Mouse (Mus musculus) erythroblast, embryonic 14.5 days (primary cell): ENCODE measurements around the gene Azin2. TPM values are rescaled to one million over a fixed set of nuclear protein-coding genes. Genes with fewer than 3 reads are reported as not detected.
A peak's percentile ranks its signal among the peaks of the same experiment; 100 is the strongest.

ENCODE experiments used
- H3K27me3 ChIP-seq: 2 replicates; pipeline ENCODE4 v1.6.1; 2012; ENCODE audit warnings: inconsistent platforms; ENCODE audit not compliant: control insufficient read depth
- H3K36me3 ChIP-seq: 2 replicates; pipeline ENCODE4 v1.6.1; 2012; ENCODE audit warnings: mild to moderate bottlenecking, inconsistent platforms; ENCODE audit not compliant: control insufficient read depth
- H3K4me1 ChIP-seq: 2 replicates; pipeline ENCODE4 v1.6.1; 2012; ENCODE audit warnings: inconsistent platforms; ENCODE audit not compliant: control insufficient read depth
- H3K4me3 ChIP-seq: replicated peaks from 2 replicates; pipeline ENCODE3; 2012; ENCODE audit warnings: moderate library complexity, mild to moderate bottlenecking, inconsistent platforms
- H3K9me3 ChIP-seq: 2 replicates; pipeline ENCODE4 v1.6.1; 2012; ENCODE audit warnings: low read length, inconsistent platforms, mixed read lengths; ENCODE audit not compliant: control insufficient read depth
- GATA1 ChIP-seq: IDR thresholded peaks from 2 replicates; pipeline ENCODE4 v1.6.1; 2012; ENCODE audit warnings: low read length, inconsistent platforms, mixed read lengths
- TAL1 ChIP-seq: IDR thresholded peaks from 3 replicates; pipeline ENCODE4 v1.6.1; 2012; ENCODE audit warnings: low read length, inconsistent platforms, mixed read lengths
- polyA plus RNA-seq: library from polyadenylated mRNA; stranded (reverse); fragments of >175 nt; gene quantifications from 2 replicates; pipeline ENCODE4 v1.2.3, GENCODE M21; 2012

Azin2 gene
- polyA plus RNA-seq, 1 experiment, result not detected

- no peaks in the 10 kb centered on the region for H3K9me3 ChIP-seq
- H3K36me3 ChIP-seq, result no peaks in the 10 kb centered on the region
- peaks cover 20% of the 10 kb centered on the region for H3K27me3 ChIP-seq
- TF ChIP-seq GATA1 (no peak), TAL1 (no peak)
- H3K4me1 ChIP-seq, result peaks cover 2% of the 10 kb centered on the region
- H3K4me3 ChIP-seq, result no peak overlapping the region
Measured at GRCm38 (mm10) chr4:128969607-128970416, 7.6 kb upstream of the Azin2 start.

DNA sequence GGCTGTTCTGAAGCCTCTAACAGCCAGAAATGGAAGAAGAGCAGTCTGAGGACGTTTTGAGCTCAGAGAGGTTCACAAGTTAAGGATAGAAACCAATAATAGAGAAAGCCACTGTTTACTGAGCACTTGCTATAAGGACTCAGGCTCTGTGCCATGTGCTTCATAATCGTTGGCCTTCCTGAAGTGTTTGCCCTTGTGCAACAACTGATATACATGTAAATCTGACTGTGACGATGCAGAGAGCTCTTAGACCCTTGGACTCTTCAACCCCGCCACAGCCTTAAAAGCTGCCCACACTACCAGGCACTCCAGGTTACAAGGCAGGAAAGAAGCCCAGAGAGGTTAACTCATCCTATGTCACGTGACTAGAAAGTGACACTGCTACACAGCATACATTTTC is 6.8 kb upstream of the Azin2 start:
- no peaks in the 10 kb centered on the region for H3K9me3 ChIP-seq
- H3K4me1 ChIP-seq, result no peaks in the 10 kb centered on the region
- H3K27me3 ChIP-seq, result peaks cover 27% of the 10 kb centered on the region
- H3K4me3 ChIP-seq, result no peak overlapping the region
- no peaks in the 10 kb centered on the region for H3K36me3 ChIP-seq
- TF ChIP-seq GATA1 (no peak), TAL1 (no peak)

DNA sequence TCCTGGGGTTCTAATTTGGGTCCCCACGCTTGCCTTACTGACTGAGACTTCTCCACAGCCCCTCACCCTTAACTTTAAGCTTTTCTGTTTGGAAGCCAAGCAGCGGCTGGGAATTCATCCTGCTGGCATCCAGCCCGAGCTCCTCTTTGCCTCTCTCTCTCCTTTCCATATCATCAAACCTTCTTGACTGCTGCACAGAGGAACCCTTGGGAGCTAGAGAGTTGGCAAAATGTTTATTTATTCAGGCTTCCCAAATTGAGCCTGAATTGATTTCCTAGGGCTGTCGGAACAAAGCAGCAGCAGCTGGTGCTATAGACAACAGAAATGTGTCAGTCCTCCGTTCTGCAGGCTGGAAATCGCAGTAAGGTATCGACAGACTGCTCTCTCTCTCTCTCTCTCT is 4.5 kb upstream of the Azin2 start:
- TF ChIP-seq GATA1 (no peak), TAL1 (no peak)
- Histone ChIP-seq H3K27me3 (peaks cover 51% of the 10 kb centered on the region), H3K4me1 (peaks cover 12% of the 10 kb centered on the region), H3K36me3 (no peaks in the 10 kb centered on the region), H3K4me3 (no peak overlapping the region), H3K9me3 (peaks cover 2% of the 10 kb centered on the region; the same call in 1 of the 2 replicates)

- TF ChIP-seq GATA1, result no peak
- no peak for TF ChIP-seq TAL1
- no peak overlapping the region for H3K4me3 ChIP-seq
- peaks cover 5% of the 10 kb centered on the region; the same call in 1 of the 2 replicates for H3K9me3 ChIP-seq
- H3K36me3 ChIP-seq, result no peaks in the 10 kb centered on the region
- H3K27me3 ChIP-seq, result peaks cover 80% of the 10 kb centered on the region
- peaks cover 12% of the 10 kb centered on the region for H3K4me1 ChIP-seq
Measured at GRCm38 (mm10) chr4:128962926-128963290, 666 bp upstream of the Azin2 start.

- Histone ChIP-seq H3K9me3 (peaks cover 5% of the 10 kb centered on the region; the same call in 1 of the 2 replicates), H3K36me3 (no peaks in the 10 kb centered on the region), H3K27me3 (peaks cover 74% of the 10 kb centered on the region), H3K4me3 (peak overlapping the region; percentile 52), H3K4me1 (peaks cover 12% of the 10 kb centered on the region)
- TF ChIP-seq TAL1 (no peak), GATA1 (no peak)
Measured at GRCm38 (mm10) chr4:128961301-128962028, 777 bp downstream of the Azin2 start.

DNA sequence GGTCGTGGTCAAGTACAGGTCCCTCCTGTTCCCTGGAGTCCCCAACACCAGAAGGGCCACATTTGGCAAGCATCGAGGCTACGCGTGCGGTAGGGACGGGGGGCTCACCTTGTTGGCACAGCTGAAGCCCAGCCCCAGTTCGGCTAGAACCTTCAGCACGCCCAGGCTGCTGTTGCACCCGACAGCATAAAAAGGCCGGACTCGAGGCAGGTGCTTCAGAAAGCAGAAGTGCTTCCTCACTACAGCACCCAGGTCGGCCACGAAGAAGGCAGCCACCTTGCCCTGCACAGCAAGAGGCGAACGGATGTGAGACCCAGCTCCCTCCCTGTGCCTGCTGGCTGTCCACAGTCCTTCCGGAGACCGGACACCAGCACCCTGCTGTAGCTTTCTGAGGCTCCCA is 2.6 kb downstream of the Azin2 start:
- peaks cover 12% of the 10 kb centered on the region for H3K4me1 ChIP-seq
- H3K27me3 ChIP-seq, result peaks cover 69% of the 10 kb centered on the region
- no peak for TF ChIP-seq TAL1
- TF ChIP-seq GATA1, result no peak

GRCm38 (mm10) chr4:128958849-128959248 is 3.4 kb downstream of the Azin2 start:
- peaks cover 61% of the 10 kb centered on the region for H3K27me3 ChIP-seq

More for the DNA sequence above, 2.6 kb downstream of the Azin2 start:
- Histone ChIP-seq H3K9me3 (peaks cover 5% of the 10 kb centered on the region; the same call in 1 of the 2 replicates), H3K4me3 (no peak overlapping the region), H3K36me3 (no peaks in the 10 kb centered on the region)

GRCm38 (mm10) chr4:128958156-128958555 is 4.1 kb downstream of the Azin2 start:
- peaks cover 57% of the 10 kb centered on the region for H3K27me3 ChIP-seq
- peaks cover 12% of the 10 kb centered on the region for H3K4me1 ChIP-seq
- TF ChIP-seq GATA1, result no peak
- no peak for TF ChIP-seq TAL1
- peaks cover 5% of the 10 kb centered on the region; the same call in 1 of the 2 replicates for H3K9me3 ChIP-seq
- no peak overlapping the region for H3K4me3 ChIP-seq
- H3K36me3 ChIP-seq, result no peaks in the 10 kb centered on the region

More at GRCm38 (mm10) chr4:128958849-128959248, 3.4 kb downstream of the Azin2 start:
- Histone ChIP-seq H3K4me3 (no peak overlapping the region), H3K4me1 (peaks cover 12% of the 10 kb centered on the region), H3K36me3 (no peaks in the 10 kb centered on the region), H3K9me3 (peaks cover 5% of the 10 kb centered on the region; the same call in 1 of the 2 replicates)
- TF ChIP-seq GATA1, result no peak
- no peak for TF ChIP-seq TAL1

- Histone ChIP-seq H3K4me3 (no peak overlapping the region), H3K4me1 (peaks cover 6% of the 10 kb centered on the region), H3K36me3 (no peaks in the 10 kb centered on the region), H3K9me3 (peaks cover 4% of the 10 kb centered on the region; the same call in 1 of the 2 replicates), H3K27me3 (peaks cover 48% of the 10 kb centered on the region)
- TF ChIP-seq GATA1 (no peak), TAL1 (no peak)
Measured at GRCm38 (mm10) chr4:128957155-128957911, 4.9 kb downstream of the Azin2 start.
